Mouse (Mus musculus): ENCODE measurements around the gene Rbm26.

Rbm26 gene

GRCm38 (mm10) chr14:105085332-105085993 is 91.7 kb downstream of the Rbm26 start:
- DNase-seq = no peak

GRCm38 (mm10) chr14:105084757-105085330 is 92.3 kb downstream of the Rbm26 start:
- no peak for DNase-seq

GRCm38 (mm10) chr14:105084106-105084505 is 93.0 kb downstream of the Rbm26 start:
- no peak for DNase-seq

DNA sequence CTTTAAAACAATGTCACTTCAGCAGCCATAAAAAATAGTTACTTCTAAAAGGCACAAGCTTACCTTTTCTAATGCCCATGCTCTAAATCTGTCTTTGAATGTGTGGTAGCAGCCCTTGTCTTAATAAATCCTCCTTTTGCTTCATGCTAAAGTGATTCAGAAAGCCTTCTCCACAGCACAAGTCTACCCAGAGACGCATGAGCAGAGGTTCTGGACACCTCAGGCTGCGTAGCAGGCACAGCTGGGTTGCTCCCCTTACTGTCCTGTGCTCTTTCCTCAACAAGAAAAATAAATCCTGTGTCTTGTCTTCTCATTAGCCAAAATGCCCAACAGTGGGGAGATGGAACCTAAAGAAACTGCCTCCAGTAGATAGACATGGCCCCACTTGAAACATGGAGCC is 102.4 kb downstream of the Rbm26 start:
- DNase-seq = no peak

GRCm38 (mm10) chr14:105074376-105074775 is 102.8 kb downstream of the Rbm26 start:
- no peak for DNase-seq

DNA sequence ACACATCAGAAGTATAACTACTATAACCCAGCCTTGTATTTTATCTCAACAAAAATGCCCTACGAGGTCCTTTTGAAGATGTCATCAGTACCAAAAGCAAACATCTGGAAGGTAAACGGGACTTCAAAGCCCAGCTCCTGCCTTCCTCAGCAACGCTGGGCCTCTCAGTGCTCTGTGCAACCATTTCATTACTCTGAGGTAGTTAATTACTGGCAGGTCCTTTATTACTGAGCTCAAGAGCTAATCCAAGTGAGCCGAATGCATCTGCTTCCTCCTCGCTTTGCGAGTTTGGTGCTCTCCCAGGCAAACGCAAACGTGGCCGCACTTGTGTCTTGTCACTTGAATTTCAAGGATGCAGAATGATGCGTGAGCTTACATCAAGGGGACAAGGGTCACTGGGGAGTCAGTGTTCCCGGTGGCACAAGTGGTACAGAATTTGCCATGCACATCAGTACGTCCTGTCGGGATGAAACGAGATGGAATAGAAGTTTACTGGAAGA is 106.1 kb downstream of the Rbm26 start:
- no peak for DNase-seq

GRCm38 (mm10) chr14:105070258-105071009 is 106.7 kb downstream of the Rbm26 start:
- no peak for DNase-seq

DNA sequence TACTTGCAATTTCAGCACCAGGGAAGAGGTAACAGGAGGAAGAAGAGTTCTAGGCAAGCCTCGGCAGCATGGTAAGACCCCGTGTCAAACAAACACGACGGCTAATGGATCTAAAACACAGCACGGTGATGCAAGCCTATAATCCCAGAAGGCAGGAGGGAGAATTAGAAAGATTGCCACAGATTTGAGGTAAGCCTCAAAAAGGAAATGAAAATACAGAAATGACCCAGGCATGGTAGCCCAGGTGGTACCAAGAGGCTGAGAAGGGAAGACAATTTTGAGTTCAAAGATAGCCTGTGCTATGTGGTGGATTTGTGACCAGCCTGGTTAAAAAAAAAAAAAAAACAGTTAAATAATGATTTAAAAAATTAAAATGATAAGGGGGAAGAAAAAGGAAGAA is 109.1 kb downstream of the Rbm26 start:
- no peak for DNase-seq

DNA sequence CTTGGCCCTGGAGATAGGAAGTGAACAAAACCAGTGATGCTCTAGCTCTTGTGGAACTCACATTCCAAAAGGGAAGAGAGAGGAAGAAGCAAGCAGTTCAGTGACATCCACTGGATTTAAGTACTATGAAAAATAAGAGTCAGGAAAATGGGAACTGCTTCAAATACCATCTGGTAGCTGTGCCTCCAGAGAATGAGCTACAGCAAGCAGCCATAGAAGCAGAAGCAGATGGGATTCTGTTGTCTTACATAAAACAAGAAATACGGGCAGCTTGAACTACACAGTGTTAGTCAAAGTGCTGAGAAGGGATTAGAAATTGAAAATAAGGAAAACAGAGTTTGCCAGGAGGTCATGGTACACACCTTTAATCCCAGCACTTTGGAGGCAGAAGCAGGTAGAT is 112.9 kb downstream of the Rbm26 start:
- no peak for DNase-seq

GRCm38 (mm10) chr14:105061230-105061629 is 115.9 kb downstream of the Rbm26 start:
- no peak for DNase-seq

DNA sequence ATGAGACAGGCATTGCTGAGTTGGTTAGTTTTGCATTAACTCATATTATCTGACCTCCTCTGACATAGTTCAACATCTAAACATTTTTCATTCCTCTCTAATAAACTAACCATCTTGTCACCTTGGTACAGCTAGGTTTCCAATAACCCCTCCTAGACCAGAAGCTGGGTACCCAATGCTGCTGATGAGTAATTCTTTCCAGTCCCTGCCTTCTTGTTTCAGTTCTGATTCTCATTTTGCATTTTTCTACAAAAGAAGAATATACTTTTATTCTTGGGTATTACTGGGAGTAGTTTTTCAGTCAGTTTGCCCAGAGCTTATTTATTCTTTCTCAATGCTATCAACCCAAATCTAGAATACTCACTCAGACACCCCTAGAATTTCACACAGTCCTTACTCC is 119.2 kb downstream of the Rbm26 start:
- DNase-seq = no peak
